Mouse (Mus musculus) layer of hippocampus, postnatal 36 days (tissue): ENCODE results near the gene Rassf1. TPM values are rescaled to one million over a fixed set of nuclear protein-coding genes. Genes with fewer than 3 reads are reported as not detected.
A peak's percentile ranks its signal among the peaks of the same experiment; 100 is the strongest.

Experiments used
- DNase-seq, 2 experiments: peaks; one replicate each; pipeline ENCODE4 v3.0.0; 2022
- total RNA-seq, 2 experiments: library from RNA; stranded (reverse); gene quantifications; 2 replicates each; pipeline ENCODE4 v1.2.3; 2021

The Rassf1 gene
- 10 to 100 TPM; 15.8 TPM for total RNA-seq

DNA sequence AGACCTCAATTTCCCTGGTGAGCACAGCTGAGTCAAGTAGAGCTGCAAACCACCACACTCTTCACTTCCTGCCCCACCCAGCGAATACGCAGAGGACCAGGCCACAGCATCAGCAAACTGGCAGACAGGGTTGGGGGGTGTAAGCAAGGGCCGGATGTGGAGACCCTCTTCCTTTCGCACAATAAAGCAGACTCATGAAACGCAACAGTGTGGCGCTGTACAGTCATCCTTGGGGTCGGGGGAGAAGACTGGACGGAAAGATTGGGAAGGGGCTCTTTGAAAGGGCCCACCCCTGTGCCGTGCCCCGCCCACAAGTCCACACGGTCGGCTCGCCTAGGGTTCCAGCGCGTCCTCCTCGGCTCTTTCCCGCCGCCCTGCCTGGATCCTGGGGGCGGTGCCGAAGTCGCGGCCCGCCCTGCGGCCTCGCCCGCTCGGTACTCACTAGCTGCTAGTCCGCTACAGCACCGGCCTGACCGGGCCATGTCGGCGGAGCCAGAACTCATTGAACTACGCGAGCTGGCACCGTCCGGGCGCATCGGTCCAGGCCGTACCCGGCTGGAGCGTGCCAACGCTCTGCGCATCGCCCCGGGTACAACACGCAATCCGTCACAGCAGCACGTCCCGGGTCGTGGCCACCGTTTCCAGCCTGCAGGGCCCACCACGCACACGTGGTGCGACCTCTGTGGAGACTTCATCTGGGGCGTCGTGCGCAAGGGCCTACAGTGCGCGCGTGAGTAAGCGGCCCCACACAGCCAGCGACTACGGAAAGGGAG lies at the start of gene Rassf1:
Rassf1 (plus strand) TSS at position 439 of the 773 bp plus-strand sequence.
- no peak for DNase-seq

DNA sequence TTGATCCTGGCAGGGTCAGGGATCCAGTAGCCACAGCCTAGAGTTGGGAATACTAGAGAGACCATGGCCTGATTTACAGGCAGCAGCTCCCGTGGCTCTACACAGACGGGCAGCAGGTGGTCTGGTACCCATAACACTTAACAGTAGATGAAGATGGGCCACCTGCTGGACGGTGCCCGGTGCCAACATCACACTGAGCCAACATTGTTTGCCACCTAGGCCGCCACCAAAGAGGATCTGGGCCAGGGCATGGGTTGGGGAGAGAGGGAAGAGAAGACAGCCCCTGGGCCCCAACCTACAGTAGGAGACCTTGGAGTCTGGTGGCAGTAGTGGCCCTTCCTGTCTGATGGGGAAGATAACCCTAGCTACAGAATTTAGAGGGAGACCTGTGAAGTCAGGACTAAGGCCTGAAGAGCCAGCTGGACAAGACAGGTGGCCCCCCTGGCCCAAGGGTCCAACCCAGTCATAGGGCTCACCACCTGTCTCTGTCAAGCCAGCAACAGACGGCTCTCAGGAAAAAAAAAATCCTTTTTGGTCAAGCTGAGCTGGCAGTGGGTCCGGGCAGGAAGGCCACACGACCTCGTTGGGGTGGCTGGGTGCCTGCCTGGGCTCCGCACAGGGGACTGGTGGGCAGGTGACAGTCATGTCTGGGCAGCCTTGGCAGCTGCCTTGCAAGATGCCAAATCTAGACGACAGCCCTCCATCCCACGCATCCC lies 49.1 kb upstream of the Rassf1 start:
- no peak for DNase-seq

DNA sequence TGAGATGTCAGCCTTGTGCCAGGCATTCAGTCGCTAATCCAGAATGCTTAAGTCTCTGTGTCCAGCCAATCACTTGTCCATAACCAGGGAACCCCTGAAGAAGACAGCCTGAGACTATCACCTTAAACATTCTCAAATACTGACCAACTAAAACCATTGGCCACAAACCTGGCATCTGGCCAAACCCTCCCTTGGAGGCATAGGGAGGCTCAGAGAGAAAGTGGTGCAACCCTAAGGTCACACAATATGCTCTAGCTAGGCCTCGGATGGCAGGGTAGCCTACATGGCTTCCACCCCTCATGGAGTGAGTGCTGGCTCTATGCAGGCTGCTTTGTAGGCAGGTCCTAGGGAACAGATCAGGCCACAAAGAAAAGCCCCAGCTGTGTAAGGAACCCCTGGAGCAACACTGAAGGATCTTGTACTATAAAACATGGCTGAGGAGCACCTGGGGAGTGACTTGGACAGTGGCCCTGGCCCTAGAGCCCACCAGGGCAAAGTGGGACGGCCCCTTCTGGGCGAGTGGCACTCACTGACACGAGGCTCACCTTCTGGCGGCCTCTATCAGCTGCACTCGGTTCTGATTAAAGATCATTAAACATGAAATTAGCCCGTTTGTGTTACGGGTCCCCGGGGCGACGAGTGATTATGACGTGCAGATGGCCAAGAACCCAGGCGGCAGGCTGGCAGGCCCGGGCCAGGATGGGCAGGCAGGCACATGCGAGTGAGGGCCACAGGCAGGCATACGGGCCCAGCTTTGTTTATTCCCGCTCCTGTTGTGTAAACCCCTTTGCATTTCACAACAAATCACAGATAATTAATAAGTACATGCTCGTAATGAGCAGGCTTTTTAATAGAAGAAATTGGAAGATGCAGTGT lies 46.5 kb upstream of the Rassf1 start:
- no peak for DNase-seq

DNA sequence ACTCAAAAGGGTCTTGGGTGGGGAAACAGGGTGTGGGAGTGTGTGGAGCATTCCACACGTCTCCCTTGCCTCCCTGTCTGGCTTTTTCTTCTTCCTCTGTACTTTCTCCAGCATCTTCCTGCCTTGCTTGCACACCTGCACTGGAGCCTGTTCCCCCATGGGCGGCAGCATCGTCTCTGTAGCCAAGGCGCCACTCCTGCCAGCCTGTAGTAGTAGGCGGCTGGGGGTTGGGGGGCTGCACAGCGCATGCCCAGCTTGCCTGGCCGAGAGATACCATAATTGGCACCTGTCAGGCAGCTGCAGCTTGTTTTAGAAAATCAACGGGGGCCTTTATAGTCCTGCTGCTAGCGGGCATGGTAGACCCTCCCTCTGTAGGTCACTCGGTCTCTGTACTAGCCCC lies 43.1 kb upstream of the Rassf1 start:
- peak; percentile 53 to 66 for DNase-seq

DNA sequence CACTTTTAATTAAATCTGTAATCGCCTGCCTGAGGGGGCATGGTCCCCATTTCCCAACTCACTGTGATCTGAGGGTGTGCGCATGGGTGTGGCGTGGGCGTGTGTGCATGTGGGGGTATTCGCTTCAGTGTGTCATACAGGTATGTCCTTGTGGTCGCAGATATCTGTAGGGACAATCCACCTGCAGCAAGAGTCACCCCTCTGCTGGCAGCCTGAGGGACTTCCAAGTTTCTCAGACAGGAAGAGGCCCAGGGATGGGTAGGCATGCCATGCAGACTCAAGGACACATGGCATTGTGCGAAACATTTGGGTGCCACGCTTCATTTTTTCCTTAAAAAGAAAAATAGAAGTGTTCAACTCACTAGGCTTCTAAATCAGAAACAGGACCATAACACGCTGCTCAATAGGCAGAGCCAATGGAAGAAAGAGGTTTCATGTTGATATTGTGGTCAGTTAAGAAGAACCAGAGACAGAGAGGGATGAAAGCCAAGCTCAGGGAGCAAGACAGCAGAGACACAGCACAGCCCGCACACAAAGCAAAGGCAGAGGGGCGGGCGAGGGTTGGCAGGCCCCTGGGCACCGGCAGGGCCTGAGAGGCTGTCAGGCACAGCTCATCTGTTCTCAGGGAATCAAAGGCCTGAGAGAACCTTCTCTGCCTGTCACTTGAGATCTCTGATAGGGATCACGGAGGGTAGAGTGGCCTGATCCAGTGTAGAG lies 40.8 kb upstream of the Rassf1 start:
- no peak for DNase-seq

DNA sequence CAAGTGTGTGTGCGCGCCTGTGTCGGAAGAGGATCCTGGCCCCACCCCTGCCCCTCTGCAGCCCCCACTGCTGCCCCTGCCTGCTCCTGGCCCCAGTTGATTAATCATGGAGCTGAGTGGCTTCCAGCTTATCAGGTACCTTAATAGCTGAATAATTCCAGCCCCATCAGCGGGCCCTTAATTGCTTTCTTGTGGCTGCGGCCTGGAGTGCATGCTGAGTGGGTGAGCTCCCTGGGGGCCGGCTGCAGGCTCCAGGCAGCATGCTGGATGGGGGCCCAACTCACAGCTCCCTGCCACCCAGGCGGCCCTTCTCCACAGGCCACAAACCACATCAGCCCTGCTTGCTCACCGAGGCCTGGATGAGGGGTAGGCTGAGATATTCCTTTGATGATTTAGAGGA lies 39.9 kb upstream of the Rassf1 start:
- DNase-seq = no peak

DNA sequence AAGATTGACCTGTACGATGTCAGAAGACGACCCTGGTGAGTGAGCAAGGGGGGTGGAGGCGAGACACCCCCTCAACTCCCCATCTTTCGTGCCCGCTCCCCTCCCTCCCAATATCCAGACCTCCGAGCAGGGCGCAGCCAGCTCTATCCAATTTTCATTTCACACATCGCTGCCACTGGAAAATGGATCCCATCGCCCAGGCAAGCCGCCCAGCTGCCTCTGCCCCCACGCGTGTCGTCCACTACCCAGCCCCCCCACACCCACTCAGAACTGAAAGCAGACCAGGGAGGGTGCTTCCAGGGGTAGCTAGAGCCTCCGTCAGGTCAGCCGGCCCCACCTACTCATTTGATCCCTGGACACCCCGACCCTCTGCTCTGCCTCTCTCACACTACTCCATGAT lies 39.0 kb upstream of the Rassf1 start:
- DNase-seq = no peak

DNA sequence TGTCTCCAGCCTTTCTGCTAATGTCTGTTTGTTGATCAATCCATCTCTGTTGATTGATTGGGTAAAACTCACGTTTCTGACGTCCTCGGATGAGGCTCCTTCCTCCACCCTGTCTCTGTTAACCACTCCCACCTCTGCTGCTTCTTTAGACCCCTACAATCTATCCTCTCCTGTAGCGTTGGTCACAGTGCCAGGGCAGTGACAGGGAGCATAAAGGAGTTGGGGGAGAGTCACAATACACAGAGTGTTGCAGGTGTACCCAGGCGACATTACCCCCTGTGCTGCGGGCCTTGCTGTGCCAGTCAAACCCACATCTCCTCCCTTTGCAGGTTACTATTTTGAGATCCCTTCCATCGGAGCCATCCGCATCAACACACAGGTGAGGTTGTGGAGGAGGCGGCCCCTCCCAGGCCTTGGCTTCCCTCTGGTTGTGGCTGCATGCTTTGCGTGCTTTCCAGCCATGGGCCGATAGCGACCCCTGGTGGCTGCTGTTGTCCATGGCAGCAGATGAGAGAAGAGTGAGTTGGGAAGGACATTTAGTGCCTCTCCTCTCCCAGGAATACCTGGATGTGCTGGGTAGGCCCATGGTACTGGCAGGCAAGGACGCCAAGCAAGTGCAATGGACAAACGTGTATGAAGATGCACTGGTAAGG lies 36.9 kb upstream of the Rassf1 start:
- peak; percentile 83 to 84 for DNase-seq

DNA sequence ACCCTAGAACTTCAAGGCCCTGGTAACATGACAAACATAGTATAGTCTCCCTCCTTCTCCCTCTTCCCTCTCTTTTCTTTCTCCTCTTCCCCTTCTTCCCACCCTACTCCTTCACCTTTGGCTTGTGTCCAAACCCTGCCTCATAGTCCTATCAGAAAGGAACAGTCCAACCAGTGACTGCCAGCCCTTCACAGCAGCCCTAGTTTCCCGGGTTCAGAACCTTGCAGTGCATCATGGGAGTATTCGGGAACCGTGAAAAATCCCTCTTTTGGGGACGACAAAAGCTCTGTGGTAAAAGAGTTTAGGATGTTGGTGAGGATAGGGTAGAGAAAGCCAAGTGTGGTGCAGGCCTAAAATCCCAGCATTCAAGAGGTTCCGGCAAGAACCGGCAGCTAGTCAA lies 31.0 kb upstream of the Rassf1 start:
- DNase-seq = no peak

DNA sequence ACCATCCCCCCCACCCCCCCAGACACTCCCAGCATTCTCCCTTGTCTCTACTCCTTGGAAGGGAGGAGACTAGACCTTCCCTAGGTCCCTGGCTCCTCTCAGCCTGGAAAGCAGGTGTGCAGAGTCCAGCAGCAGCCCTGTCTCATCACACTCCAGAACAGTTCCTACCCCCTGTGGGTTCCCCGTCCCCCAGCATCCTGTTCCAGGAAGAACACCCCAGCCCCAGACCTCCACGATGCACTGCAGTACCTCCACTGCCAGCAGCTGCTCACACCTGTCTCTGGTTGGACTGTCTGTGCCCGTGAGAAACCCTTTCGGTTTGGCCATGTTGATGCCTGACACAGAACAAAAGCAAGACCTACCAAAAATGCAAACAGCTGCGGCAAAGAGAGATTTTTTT lies 30.2 kb upstream of the Rassf1 start:
- no peak for DNase-seq

DNA sequence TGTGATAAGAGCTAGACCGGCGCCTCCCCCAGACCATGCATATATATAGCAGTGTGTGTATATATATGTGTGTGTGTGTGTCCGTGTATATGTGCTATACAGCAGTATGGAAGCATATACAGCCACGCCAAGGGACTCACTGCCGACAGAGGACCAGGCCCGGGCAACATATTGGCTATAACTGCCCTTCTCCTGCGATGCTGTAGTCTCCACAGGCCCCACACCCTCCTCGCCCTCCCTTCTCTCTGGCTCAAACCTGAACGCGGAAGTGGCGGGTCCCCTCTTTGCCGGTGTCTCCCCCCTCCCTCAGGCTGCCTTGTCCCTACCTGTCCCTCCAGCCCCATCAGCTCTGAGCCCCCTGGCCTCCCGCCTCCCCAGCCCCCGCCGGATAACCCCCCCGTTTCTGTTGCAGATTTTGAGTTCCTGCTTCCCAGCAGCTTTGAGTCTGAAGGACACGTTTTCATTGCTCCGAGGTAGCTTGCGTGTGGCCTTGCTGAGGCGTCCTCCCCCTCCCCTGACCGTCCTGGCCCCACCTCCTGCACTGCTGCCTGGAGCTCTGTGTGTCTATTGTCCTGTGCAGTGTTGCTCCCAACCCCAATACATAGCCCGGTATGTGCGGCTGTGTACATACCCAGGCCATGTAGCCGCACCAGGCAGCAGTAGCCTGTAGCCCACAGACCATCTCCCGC lies 29.5 kb upstream of the Rassf1 start:
- DNase-seq = no peak

DNA sequence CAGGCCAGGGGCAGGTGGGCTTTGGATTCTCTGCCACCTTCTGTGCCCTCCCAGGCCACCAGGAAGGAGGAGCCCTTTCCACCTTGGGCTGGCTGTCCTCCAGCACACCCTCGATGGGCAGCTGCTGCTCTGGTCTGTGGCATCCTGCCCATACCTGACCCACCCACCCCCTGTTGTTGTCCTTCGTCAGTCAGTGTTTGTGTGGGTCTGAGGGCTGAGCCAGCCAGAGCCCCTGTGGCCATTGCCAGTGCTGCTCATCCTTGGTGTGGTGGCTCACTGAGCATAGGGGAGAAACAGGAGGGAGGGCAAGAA lies 29.0 kb upstream of the Rassf1 start:
- no peak for DNase-seq

DNA sequence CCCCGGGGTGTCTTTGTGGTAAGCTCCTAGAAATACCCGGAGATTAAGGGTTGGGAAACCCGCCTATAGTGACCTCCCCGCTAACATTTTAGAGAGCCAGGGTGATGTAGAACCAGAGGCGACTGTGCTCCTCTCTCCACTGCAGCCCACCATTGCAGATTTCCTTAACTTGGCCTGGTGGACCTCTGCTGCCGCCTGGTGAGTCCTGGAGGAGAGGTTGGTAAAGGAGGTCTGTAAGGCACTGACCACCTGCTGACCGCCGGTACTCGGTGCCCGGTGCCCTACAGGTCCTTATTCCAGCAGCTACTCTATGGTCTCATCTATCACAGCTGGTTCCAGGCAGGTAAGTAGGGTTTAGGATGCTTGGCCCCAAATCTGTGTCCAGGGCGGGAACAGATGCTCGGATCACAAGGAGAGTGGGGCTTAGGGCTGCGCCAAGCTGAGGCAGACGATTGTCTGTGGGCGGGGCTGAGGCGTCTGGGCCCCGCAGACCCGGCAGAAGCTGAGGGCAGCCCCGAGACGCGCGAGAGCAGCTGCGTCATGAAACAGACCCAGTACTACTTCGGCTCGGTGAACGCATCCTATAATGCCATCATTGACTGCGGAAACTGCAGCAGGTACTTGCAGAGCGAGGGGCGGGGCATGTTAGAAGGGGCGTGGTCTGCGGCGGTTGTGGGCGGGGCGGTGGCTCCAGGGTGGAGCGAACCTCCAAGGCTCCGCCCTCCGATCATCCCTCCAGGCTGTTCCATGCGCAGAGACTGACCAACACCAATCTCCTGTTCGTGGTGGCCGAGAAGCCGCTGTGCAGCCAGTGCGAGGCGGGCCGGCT lies 24.9 kb upstream of the Rassf1 start:
- DNase-seq = peak; percentile 46 to 66

DNA sequence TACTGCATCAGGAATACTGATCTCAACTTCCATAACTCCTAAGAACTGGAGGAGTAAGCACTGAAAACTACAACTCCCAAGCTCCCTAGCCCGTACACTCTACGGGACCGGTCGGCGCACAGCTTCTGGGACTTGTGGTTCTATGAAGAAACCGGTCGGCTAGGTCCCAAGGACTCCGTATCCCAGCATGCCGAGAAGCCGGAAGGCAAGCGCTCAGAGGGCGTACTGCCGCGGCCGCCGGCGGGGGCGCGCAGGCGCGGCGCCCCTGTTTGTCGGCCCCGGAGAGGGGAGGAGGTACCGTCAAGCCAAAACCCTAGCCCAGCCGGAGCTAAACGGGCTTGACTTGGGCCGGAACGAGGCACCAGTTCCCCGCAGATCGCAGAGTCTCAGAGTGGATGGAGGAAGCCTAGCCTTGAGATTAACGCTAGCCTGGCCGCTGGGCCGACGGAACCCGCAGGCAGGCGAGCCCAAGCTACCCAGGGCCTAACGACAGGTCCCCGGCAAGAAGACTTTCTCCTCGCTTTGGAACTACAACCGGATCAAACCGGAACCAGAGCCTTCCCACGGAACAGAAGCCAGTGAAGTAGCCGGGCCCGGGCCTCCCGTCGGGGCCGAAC lies 17.5 kb upstream of the Rassf1 start, which contains the start of gene Tmem115:
Tmem115 (plus strand) TSS at position 155 of the 617 bp plus-strand sequence.
- peak; percentile 92 to 95 for DNase-seq

DNA sequence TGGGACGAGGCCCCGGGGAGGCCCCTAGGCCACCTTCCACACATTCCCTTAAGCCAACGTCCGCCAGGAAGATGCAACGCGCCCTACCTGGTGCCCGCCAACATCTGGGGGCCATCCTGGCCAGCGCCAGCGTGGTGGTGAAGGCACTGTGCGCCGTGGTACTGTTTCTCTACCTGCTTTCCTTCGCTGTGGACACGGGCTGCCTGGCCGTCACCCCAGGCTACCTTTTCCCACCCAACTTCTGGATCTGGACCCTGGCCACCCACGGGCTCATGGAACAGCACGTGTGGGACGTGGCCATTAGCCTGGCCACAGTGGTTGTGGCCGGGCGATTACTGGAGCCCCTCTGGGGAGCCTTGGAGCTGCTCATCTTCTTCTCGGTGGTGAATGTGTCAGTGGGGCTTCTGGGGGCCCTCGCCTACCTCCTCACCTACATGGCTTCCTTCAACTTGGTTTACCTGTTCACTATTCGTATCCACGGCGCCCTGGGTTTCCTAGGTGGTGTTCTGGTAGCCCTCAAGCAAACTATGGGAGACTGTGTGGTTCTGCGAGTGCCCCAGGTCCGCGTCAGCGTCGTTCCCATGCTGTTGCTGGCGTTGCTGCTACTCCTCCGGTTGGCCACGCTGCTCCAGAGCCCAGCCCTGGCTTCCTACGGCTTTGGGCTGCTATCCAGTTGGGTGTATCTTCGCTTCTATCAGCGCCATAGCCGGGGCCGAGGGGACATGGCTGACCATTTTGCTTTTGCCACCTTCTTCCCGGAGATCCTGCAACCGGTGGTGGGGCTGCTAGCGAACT lies 16.8 kb upstream of the Rassf1 start:
- no peak for DNase-seq

DNA sequence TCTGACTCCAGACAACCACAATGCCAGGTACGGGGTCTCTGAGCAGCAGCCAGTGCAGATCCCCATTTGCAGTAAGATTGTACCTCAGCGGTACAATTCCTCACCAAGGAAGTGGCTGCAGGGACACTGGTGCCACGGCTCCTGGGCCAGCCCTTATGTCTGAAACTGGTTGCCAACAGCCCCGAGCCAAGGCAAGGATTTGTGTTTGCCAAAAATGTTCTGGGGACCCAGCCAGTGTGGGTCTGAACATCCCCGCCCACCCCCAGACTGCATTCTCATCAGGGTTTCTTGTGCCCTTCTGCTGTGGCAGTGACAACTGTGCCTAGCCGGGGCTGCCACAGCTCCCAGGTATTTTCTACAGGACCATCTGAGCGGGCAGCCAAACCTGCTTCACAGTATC lies 13.1 kb upstream of the Rassf1 start:
- DNase-seq = peak in 1 of 2 experiments; percentile 52

DNA sequence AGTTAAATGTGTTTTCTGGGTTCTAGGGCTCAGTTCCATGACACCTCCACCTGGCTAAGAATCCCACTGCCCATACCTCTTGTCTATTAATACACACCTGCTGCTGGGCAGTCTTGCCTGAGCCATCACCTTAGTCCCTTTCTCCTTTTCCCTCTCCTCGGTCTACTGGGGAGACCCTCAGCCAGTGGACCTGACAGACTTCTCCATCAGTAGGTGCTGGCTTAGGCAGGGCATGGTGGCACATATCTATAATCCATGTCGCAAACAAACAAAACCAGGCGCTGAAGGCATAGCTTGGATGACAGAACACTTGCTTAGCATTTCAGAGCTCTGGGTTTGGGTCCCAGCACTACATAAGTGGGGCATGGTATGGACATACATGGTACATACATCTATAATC lies 12.6 kb upstream of the Rassf1 start:
- no peak for DNase-seq

DNA sequence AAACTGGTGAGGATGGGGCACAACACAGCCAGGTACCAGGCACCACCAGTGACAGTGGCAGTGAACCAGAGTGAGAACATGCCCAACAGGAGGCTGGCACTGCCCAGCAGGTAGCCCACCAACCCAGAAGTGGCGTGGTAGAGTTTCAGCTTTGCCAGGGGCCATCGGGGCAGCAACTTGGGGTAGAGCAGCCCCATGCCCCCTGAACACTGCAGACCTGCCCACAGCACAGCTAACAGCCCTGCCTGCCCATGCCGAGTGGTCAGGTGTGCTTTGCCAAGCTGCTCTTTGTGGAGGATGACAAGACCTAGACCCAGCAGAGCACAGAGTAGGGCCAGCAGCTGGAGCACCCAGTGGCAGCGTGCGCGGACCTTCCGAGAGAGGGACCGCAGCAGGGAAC lies 11.4 kb upstream of the Rassf1 start:
- no peak for DNase-seq

DNA sequence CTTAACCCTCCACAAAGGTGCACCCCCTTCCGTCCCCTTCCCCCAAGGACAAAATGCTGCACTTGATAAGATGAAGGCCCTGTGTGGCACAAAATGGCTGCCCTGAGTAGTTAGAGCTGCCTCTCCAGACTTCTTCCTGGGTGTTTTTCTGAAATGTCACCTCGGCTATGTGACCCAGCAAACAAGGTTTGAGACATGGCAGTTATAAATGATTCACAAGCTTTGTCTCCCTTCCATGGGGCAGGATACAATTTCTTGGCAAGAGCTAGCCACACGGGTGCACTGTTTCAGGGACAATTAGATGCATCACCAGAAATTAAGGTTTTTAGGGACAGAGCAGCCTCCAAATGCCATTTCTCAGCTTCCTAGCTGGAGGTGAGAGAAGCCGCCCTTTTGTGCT lies 10.9 kb upstream of the Rassf1 start:
- no peak for DNase-seq
